Mouse (Mus musculus) intestine, embryonic 16.5 days (tissue): ENCODE data around the gene Gm7029. TPM values are rescaled to one million over a fixed set of nuclear protein-coding genes. Genes with fewer than 3 reads are reported as not detected.

Experiments
- ATAC-seq: fragments of 200-750 bp; cut with Nextera tagmentation; 2 replicates; pipeline ENCODE4 v1.8.0; 2017; ENCODE audit warnings: moderate TSS enrichment, moderate library complexity
- H3K27ac ChIP-seq: fragments of 300-500 bp; sonication (generic); 2 replicates; pipeline ENCODE4 v1.5.1; 2014; ENCODE audit warnings: mild to moderate bottlenecking, low read length
- H3K27me3 ChIP-seq: fragments of 300-500 bp; sonication (generic); replicated peaks from 2 replicates; pipeline ENCODE4 v1.6.1; 2014; ENCODE audit warnings: low read length, control low read depth, mixed read lengths; ENCODE audit not compliant: control insufficient read depth, insufficient read depth
- H3K36me3 ChIP-seq: fragments of 300-500 bp; sonication (generic); 2 replicates; pipeline ENCODE4 v1.6.1; 2014; ENCODE audit warnings: low read length, control low read depth; ENCODE audit not compliant: control insufficient read depth, insufficient read depth
- H3K4me1 ChIP-seq: fragments of 300-500 bp; sonication (generic); 2 replicates; pipeline ENCODE4 v1.6.1; 2014; ENCODE audit warnings: low read length, control low read depth, mixed read lengths; ENCODE audit not compliant: control insufficient read depth, insufficient read depth
- H3K4me2 ChIP-seq: fragments of 300-500 bp; sonication (generic); 2 replicates; pipeline ENCODE4 v1.6.1; 2014; ENCODE audit warnings: low read depth, low read length, control low read depth
- H3K4me3 ChIP-seq: fragments of 300-500 bp; sonication (generic); 2 replicates; pipeline ENCODE4 v1.5.1; 2014; ENCODE audit warnings: mild to moderate bottlenecking, low read length
- H3K9ac ChIP-seq: fragments of 300-500 bp; sonication (generic); 2 replicates; pipeline ENCODE4 v1.6.1; 2014; ENCODE audit warnings: low read depth, low read length
- H3K9me3 ChIP-seq: fragments of 300-500 bp; sonication (generic); 2 replicates; pipeline ENCODE4 v1.6.1; 2016; ENCODE audit warnings: low read length, control low read depth; ENCODE audit not compliant: control insufficient read depth
- WGBS: fragments of 180-500 bp; shearing (Covaris S2); extraction: QIAGEN DNeasy Blood & Tissue Kit; methylation state at CpG from one replicate; pipeline ENCODE4 v1.1.7; 2014; 5-methylcytosine and 5-hydroxymethylcytosine counted together
- polyA plus RNA-seq: library from polyadenylated mRNA; unstranded; fragments of >200 nt; fragmentation: Nextera tagmentation; extraction: Ambion mirVana; gene quantifications from 2 replicates; pipeline ENCODE4 v1.2.1, GENCODE M21; 2015

Gene Gm7029
- polyA plus RNA-seq, 1 experiment from 2014 or later: not detected

GRCm38 (mm10) chr17:33916847-33917655 is 43.4 kb downstream of the Gm7029 start:
- H3K27ac ChIP-seq: no peak overlapping the region
- WGBS: 75% methylated on average over 31 of the region's 31 CpGs
- peaks cover 24% of the 10 kb centered on the region for H3K4me1 ChIP-seq

GRCm38 (mm10) chr17:33917656-33918292 is 44.1 kb downstream of the Gm7029 start:
- Histone ChIP-seq H3K9me3 (no peaks in the 10 kb centered on the region), H3K27ac (no peak overlapping the region), H3K4me1 (peaks cover 24% of the 10 kb centered on the region), H3K36me3 (peaks cover 17% of the 10 kb centered on the region), H3K4me3 (no peak overlapping the region), H3K4me2 (no peak overlapping the region), H3K27me3 (no peaks in the 10 kb centered on the region), H3K9ac (no peak overlapping the region)
- WGBS: 83% methylated on average over 18 of the region's 18 CpGs
- no peak for ATAC-seq

More at GRCm38 (mm10) chr17:33916847-33917655, 43.4 kb downstream of the Gm7029 start:
- Histone ChIP-seq H3K27me3 (no peaks in the 10 kb centered on the region), H3K9ac (peak overlapping the region; percentile 71), H3K4me3 (peak overlapping the region; percentile 57), H3K9me3 (no peaks in the 10 kb centered on the region), H3K4me2 (peak overlapping the region; percentile 66), H3K36me3 (peaks cover 18% of the 10 kb centered on the region)
- no peak for ATAC-seq

DNA sequence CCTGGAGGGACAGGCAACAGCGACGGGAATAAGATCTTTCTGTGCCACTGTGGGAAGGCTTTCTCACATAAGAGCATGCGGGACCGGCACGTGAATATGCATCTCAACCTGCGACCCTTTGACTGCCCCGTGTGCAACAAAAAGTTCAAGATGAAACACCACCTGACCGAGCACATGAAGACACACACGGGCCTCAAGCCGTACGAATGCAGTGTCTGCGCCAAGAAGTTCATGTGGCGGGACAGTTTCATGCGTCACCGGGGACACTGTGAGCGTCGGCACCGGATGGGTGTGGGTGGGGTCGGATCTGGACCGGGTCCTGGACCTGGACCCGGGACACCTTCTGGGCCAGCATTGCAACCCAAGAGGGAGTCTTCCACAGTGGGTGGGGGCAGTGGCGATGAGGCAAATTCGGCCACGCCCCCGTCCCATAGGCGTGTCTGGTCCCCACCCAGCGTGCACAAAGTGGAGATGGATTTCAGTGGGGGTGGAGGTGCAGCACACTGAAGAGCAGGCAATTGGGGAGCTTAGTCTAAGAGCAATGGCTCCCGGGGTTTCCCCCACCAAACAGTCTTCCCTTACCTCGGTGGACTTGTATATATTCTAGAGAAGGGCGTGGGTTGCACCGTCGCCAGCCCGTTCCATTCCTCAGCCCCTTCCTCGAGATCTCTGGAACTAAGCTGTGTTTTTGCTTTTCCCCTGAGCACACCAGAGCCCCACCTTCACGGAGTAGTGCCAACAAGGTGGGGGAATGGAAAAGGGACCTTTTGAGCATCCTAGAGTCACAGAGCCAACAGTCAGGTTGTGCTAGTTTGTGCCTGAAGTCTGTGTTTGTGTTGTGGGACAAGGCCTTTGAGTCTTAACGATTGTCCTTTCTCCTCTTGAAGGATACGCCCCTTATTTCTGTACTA is 44.9 kb downstream of the Gm7029 start:
- Histone ChIP-seq H3K36me3 (peaks cover 15% of the 10 kb centered on the region), H3K4me1 (peaks cover 24% of the 10 kb centered on the region), H3K4me2 (peak overlapping the region; percentile 97), H3K9me3 (no peaks in the 10 kb centered on the region), H3K4me3 (peak overlapping the region; percentile 81), H3K27me3 (no peaks in the 10 kb centered on the region), H3K27ac (peak overlapping the region; percentile 85; the same call in 1 of the 2 replicates), H3K9ac (peak overlapping the region; percentile 80; the same call in 1 of the 2 replicates)
- no peak for ATAC-seq
- WGBS: 57% methylated on average over 37 of the region's 37 CpGs

DNA sequence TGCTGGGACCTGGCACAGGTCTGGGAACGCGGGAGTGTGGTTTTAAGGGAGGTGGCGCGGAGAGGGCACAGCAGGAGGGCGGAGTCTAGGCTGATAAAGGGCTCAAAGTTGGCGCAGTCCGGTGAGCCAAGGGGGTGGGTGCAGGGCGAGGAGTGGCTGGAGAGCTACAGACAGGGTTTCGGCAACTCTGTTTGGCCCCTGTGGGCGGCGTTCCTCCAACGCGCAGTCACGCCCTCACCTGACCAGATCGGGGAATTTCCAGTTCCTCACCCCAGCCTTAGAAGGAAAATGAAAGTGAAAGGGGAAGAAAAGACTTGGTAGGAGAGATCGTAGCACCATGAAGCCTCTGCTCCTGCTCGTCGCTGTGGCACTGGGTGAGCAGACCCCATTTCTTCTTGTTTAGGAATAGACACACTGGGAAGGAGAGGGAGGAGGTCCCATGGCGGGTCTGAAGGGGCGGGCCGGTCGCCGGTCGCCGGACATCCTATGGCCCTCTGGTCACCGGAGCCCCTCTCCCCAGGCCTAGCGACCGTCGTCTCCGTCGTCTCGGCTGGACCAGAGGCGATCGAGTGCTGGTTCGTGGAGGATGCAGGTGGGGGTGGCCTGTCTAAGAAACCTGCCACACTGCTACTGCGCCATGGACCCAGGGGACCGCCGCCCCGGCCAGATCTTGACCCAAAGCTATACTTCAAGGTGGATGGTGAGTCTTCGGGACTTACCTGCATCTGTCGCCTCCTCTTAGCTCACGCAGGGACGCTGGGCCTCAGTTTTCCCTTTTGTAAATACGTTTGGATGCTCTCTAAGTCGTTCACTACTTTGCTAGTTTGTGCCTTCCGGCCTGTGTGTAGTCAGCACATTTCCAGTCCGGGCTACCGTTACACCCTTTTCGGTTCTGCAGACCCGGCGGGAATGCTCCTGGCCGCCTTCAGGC is 46.0 kb downstream of the Gm7029 start:
- ATAC-seq: peak; percentile 27
- H3K4me2 ChIP-seq: peak overlapping the region; percentile 97
- H3K4me3 ChIP-seq: peak overlapping the region; percentile 81
- peaks cover 24% of the 10 kb centered on the region for H3K4me1 ChIP-seq
- under 1% methylated on average over 52 of the region's 52 CpGs for WGBS
- peaks cover 7% of the 10 kb centered on the region; the same call in 1 of the 2 replicates for H3K36me3 ChIP-seq
- H3K9me3 ChIP-seq: no peaks in the 10 kb centered on the region
- H3K9ac ChIP-seq: peak overlapping the region; percentile 80
- peak overlapping the region; percentile 85 for H3K27ac ChIP-seq
- no peaks in the 10 kb centered on the region for H3K27me3 ChIP-seq

GRCm38 (mm10) chr17:33920282-33921097 is 46.9 kb downstream of the Gm7029 start:
- Histone ChIP-seq H3K9me3 (peaks cover 3% of the 10 kb centered on the region; the same call in 1 of the 2 replicates), H3K4me3 (peak overlapping the region; percentile 81), H3K4me2 (peak overlapping the region; percentile 97), H3K27me3 (no peaks in the 10 kb centered on the region), H3K4me1 (peaks cover 17% of the 10 kb centered on the region), H3K36me3 (peaks cover 10% of the 10 kb centered on the region; the same call in 1 of the 2 replicates), H3K27ac (peak overlapping the region; percentile 85), H3K9ac (peak overlapping the region; percentile 80)
- 1% methylated on average over 36 of the region's 36 CpGs for WGBS
- ATAC-seq: peak; percentile 27

GRCm38 (mm10) chr17:33921361-33921760 is 47.7 kb downstream of the Gm7029 start:
- ATAC-seq: no peak
- no peak overlapping the region for H3K4me2 ChIP-seq
- 89% methylated on average over 7 of the region's 7 CpGs for WGBS
- H3K4me3 ChIP-seq: no peak overlapping the region
- no peaks in the 10 kb centered on the region for H3K27me3 ChIP-seq
- no peak overlapping the region for H3K27ac ChIP-seq
- no peak overlapping the region for H3K9ac ChIP-seq
- H3K4me1 ChIP-seq: peaks cover 16% of the 10 kb centered on the region
- peaks cover 3% of the 10 kb centered on the region; the same call in 1 of the 2 replicates for H3K9me3 ChIP-seq
- H3K36me3 ChIP-seq: peaks cover 17% of the 10 kb centered on the region
